In genomic region chr14:57154916-57155315, GRCm38 (mm10) we compare ENCODE assay signal across 31 mouse cellular contexts. TPM values are rescaled to one million over a fixed set of nuclear protein-coding genes. Genes with fewer than 3 reads are reported as not detected.
DNase-seq lines count a peak whose midpoint lies in the region; ATAC-seq and TF ChIP-seq lines count a peak whose summit lies in the region.
"Had no signal": no experiment of that assay in that cellular context is flagged by ENCODE, and none has a peak within 500 bp of the region (broad histone marks: within the 10 kb centered on the region; RNA-seq: fewer than 3 reads in every experiment).

No protein-coding gene starts in this region.

- H3K4me1 ChIP-seq in ES-E14 (ENCODE audit: control insufficient read depth in 2 of 2, insufficient read depth in 2 of 2, low read length in 2 of 2, poor library complexity in 1 of 2): peaks cover 0 to 2% of the 10 kb centered on the region in 2 experiments; a peak in 1 of 4 replicates
- H3K4me1 ChIP-seq in limb, embryonic 12.5 days (replicated peaks): peaks cover 16% of the 10 kb centered on the region
- H3K4me1 ChIP-seq: forebrain, embryonic 15.5 days; heart, embryonic 12.5 days had no signal

- H3K9ac ChIP-seq in ES-E14 (ENCODE audit: insufficient read depth, low read depth, low read length, poor library complexity, severe bottlenecking): no peak overlapping the region
- no peak overlapping the region for H3K9ac ChIP-seq in limb, embryonic 12.5 days (replicated peaks)
- H3K9ac ChIP-seq: embryonic facial prominence, embryonic 12.5 days; embryonic facial prominence, embryonic 15.5 days; forebrain, embryonic 12.5 days; forebrain, embryonic 15.5 days; heart, embryonic 12.5 days; heart, embryonic 15.5 days; hindbrain, embryonic 13.5 days had no signal

- DNase-seq in ES-E14 (ENCODE audit: low read depth, low spot score): peak; percentile 9
- peak; percentile 21 for DNase-seq in forelimb bud, embryonic 11.5 days (ENCODE audit: low read depth, low spot score)
- DNase-seq in gastrocnemius, postnatal 25 days: no peak
- DNase-seq in left cerebral cortex, adult 9 months (ENCODE audit: low spot score in 2 of 2): no peak
- no peak for DNase-seq in gastrocnemius, adult 2 months
- DNase-seq: adrenal gland, adult 8-10 months; adrenal gland, postnatal 25 days; cerebellum, adult 11-12 months; cerebellum, adult 9-10 months; cerebellum, postnatal 25 days; gastrocnemius, postnatal 14 days; heart, adult 18-20 months; heart, postnatal 10 days; heart, postnatal 36 days had no signal

- no peaks in the 10 kb centered on the region for H3K36me3 ChIP-seq in ES-E14 (ENCODE audit: control insufficient read depth, insufficient read depth, low read length, poor library complexity, severe bottlenecking)
- no peaks in the 10 kb centered on the region for H3K36me3 ChIP-seq in limb, embryonic 12.5 days
- H3K36me3 ChIP-seq: embryonic facial prominence, embryonic 12.5 days; embryonic facial prominence, embryonic 15.5 days; forebrain, embryonic 12.5 days; forebrain, embryonic 15.5 days; heart, embryonic 12.5 days; heart, embryonic 15.5 days; hindbrain, embryonic 10.5 days; hindbrain, embryonic 13.5 days had no signal

- H3K4me2 ChIP-seq in limb, embryonic 12.5 days: peak overlapping the region; percentile 20
- H3K4me2 ChIP-seq: embryonic facial prominence, embryonic 12.5 days; embryonic facial prominence, embryonic 15.5 days; forebrain, embryonic 12.5 days; forebrain, embryonic 15.5 days; heart, embryonic 12.5 days; heart, embryonic 15.5 days; hindbrain, embryonic 13.5 days had no signal

- no peak overlapping the region for H3K4me3 ChIP-seq in ES-E14 (ENCODE audit: insufficient read depth in 1 of 2, low read depth in 1 of 2, low read length in 2 of 2, poor library complexity in 1 of 2, severe bottlenecking in 1 of 2)
- no peak overlapping the region for H3K4me3 ChIP-seq in limb, embryonic 12.5 days (replicated peaks)
- no peak overlapping the region for H3K4me3 ChIP-seq in gastrocnemius, adult 2 months
- H3K4me3 ChIP-seq: embryonic facial prominence, embryonic 12.5 days; embryonic facial prominence, embryonic 15.5 days; forebrain, embryonic 12.5 days; forebrain, embryonic 15.5 days; heart, embryonic 12.5 days; heart, embryonic 15.5 days; hindbrain, embryonic 10.5 days; hindbrain, embryonic 13.5 days had no signal

- H3K9me3 ChIP-seq in ES-E14 (ENCODE audit: control insufficient read depth, insufficient read depth, low read depth, low read length): no peaks in the 10 kb centered on the region
- peaks cover 7% of the 10 kb centered on the region; the same call in 1 of the 2 replicates for H3K9me3 ChIP-seq in limb, embryonic 12.5 days
- H3K9me3 ChIP-seq: embryonic facial prominence, embryonic 12.5 days; embryonic facial prominence, embryonic 15.5 days; forebrain, embryonic 12.5 days; forebrain, embryonic 15.5 days; heart, embryonic 15.5 days; hindbrain, embryonic 10.5 days; hindbrain, embryonic 13.5 days had no signal

- H3K27me3 ChIP-seq in limb, embryonic 12.5 days: 0 out of 2 replicates have a peak, but pooled peaks cover 10% of the 10 kb centered on the region
- H3K27me3 ChIP-seq: embryonic facial prominence, embryonic 12.5 days; embryonic facial prominence, embryonic 15.5 days; forebrain, embryonic 12.5 days; forebrain, embryonic 15.5 days; hindbrain, embryonic 13.5 days had no signal

- in situ Hi-C loops in ES-E14 (cut with MboI; ENCODE audit: low sequenced_read_pairs in 2 of 2, unreplicated experiment in 2 of 2): no loop called here

- no peak overlapping the region for H3K27ac ChIP-seq in ES-E14 (ENCODE audit: insufficient read depth, low read depth, low read length, poor library complexity, severe bottlenecking)
- H3K27ac ChIP-seq in limb, embryonic 12.5 days: peak overlapping the region; percentile 66
- no peak overlapping the region for H3K27ac ChIP-seq in gastrocnemius, adult 2 months
- H3K27ac ChIP-seq: embryonic facial prominence, embryonic 12.5 days; embryonic facial prominence, embryonic 15.5 days; forebrain, embryonic 12.5 days; forebrain, embryonic 15.5 days; heart, embryonic 15.5 days; hindbrain, embryonic 10.5 days; hindbrain, embryonic 13.5 days had no signal

- no peak for ATAC-seq in limb, embryonic 12.5 days (ENCODE audit: insufficient number of reproducible peaks, insufficient read depth, low FRiP score, low TSS enrichment, low read depth)
- ATAC-seq: activated CD4-positive, CD25-positive, alpha-beta regulatory T cell, adult 4 months; CD4-positive, CD25-positive, alpha-beta regulatory T cell, adult 4 months; forebrain, embryonic 15.5 days; hindbrain, embryonic 16.5 days had no signal

- WGBS in limb, embryonic 12.5 days: 32% methylated on average over 6 of the region's 6 CpGs

- TF ChIP-seq CTCF in gastrocnemius, adult 2 months (IDR thresholded peaks at IDR 0.05): no peak

- intact Hi-C loops in gastrocnemius, adult 2 months (cut with DNase I): no loop called here

TF ChIP-seq in ES-E14, 5 proteins besides CTCF, POLR2A, EP300 and RAD21:
- no peak for TF ChIP-seq HCFC1 (IDR thresholded peaks at IDR 0.05; ENCODE audit: borderline replicate concordance, insufficient read depth, low read length)
- no peak for TF ChIP-seq ZC3H11A (IDR thresholded peaks at IDR 0.05; ENCODE audit: borderline replicate concordance, low read depth, low read length)

RNA-seq across cellular contexts. Expression of gene Gjb6, which starts 21.5 kb away (rescaled TPM):
- total RNA-seq in ES-E14 (2012; rRNA removed): not detected in 2 replicates
- 24.7 and 27.4 TPM in 2 replicates for polyA plus RNA-seq in limb, embryonic 12.5 days (2016; fragmentation: Nextera tagmentation; extraction: Ambion mirVana)
- total RNA-seq in gastrocnemius, postnatal 25 days (2021): under 1 TPM in 1 of 2 experiments, not detected in 1; 0.13 TPM
- not detected for total RNA-seq in gastrocnemius, adult 2 months (2021)
- total RNA-seq: adrenal gland, postnatal 25 days; common myeloid progenitor, adult 5-6 weeks; gastrocnemius, adult 18-20 months; gastrocnemius, postnatal 14 days; heart, adult 18-20 months; heart, postnatal 10 days; heart, postnatal 36 days had no signal
- polyA plus RNA-seq: activated CD4-positive, CD25-positive, alpha-beta regulatory T cell, adult 4 months; C2C12; heart, embryonic 15.5 days had no signal

RNA-seq across cellular contexts. Expression of gene Gm4491, which starts 39.2 kb away (rescaled TPM):
- total RNA-seq in ES-E14 (2012; rRNA removed): not detected in 2 replicates
- not detected in 2 replicates for polyA plus RNA-seq in limb, embryonic 12.5 days (2016; fragmentation: Nextera tagmentation; extraction: Ambion mirVana)
- not detected for total RNA-seq in gastrocnemius, postnatal 25 days (2021)
- total RNA-seq in gastrocnemius, adult 2 months (2021): not detected
- total RNA-seq: adrenal gland, adult 8-10 months; adrenal gland, postnatal 25 days; common myeloid progenitor, adult 5-6 weeks; gastrocnemius, adult 18-20 months; gastrocnemius, postnatal 14 days; heart, adult 18-20 months; heart, postnatal 10 days; heart, postnatal 36 days had no signal
- polyA plus RNA-seq: activated CD4-positive, CD25-positive, alpha-beta regulatory T cell, adult 4 months; brain, embryonic 14.5 days; C2C12; embryonic facial prominence, embryonic 12.5 days; embryonic facial prominence, embryonic 15.5 days; forebrain, embryonic 12.5 days; forebrain, embryonic 15.5 days; gonadal fat pad, adult 2 months; heart, embryonic 12.5 days; heart, embryonic 15.5 days; hindbrain, embryonic 10.5 days; hindbrain, embryonic 13.5 days; hindbrain, embryonic 16.5 days had no signal

RNA-seq across cellular contexts. Expression of gene Gjb2, which starts 50.4 kb away (rescaled TPM):
- 0.58 and 0.76 TPM in 2 replicates for total RNA-seq in ES-E14 (2012; rRNA removed)
- 63.3 and 79.4 TPM in 2 replicates for polyA plus RNA-seq in limb, embryonic 12.5 days (2016; fragmentation: Nextera tagmentation; extraction: Ambion mirVana)
- total RNA-seq in gastrocnemius, postnatal 25 days (2021): under 1 TPM; 0.13 to 0.43 TPM
- total RNA-seq in gastrocnemius, adult 2 months (2021): under 1 TPM in 1 of 2 experiments, not detected in 1; 0.28 TPM
- total RNA-seq: common myeloid progenitor, adult 5-6 weeks; heart, postnatal 36 days had no signal
- polyA plus RNA-seq: C2C12 had no signal

Comparison
In these comparisons a context has a peak if more than half of its experiments do, and no peak if none do; other contexts are left out.
1. DNase-seq: peak in ES-E14 (single experiment) and forelimb bud, embryonic 11.5 days (single experiment); none in gastrocnemius, postnatal 25 days (single experiment), left cerebral cortex, adult 9 months (0 of 2) and gastrocnemius, adult 2 months (single experiment).